Mouse (Mus musculus) ES-E14 (cell line): ENCODE results near the gene Tulp2. TPM values are rescaled to one million over a fixed set of nuclear protein-coding genes. Genes with fewer than 3 reads are reported as not detected.
A peak's percentile ranks its signal among the peaks of the same experiment; 100 is the strongest.
"Not testable (repeated sequence)": the region's sequence is repeated elsewhere in the genome, so short reads cannot be mapped to it uniquely, and the experiment has no call there.

Experiments used
- DNase-seq: peaks from one replicate; pipeline ENCODE4 v3.0.0-alpha.2; 2013; ENCODE audit warnings: low read depth, low spot score
- H3K27ac ChIP-seq: 2 replicates; pipeline ENCODE4 v1.5.1; 2012; ENCODE audit warnings: low read depth, mild to moderate bottlenecking, low read length, moderate library complexity, mixed read lengths; ENCODE audit not compliant: poor library complexity, insufficient read depth, severe bottlenecking
- H3K36me3 ChIP-seq: 2 replicates; pipeline ENCODE4 v1.6.1; 2012; ENCODE audit warnings: mild to moderate bottlenecking, low read length, moderate library complexity, mixed read lengths; ENCODE audit not compliant: control insufficient read depth, poor library complexity, insufficient read depth, severe bottlenecking
- H3K4me1 ChIP-seq, 2 experiments: fragments of 150-350 bp in 1 of 2; sonication (generic) in 1 of 2; 2 replicates each; pipeline ENCODE4 v1.6.1; 2012; ENCODE audit warnings: low read length in 2 of 2, mild to moderate bottlenecking in 1 of 2, mixed read lengths in 1 of 2; ENCODE audit not compliant: control insufficient read depth in 2 of 2, insufficient read depth in 2 of 2, poor library complexity in 1 of 2
- H3K4me3 ChIP-seq, 2 experiments: fragments of 150-350 bp in 1 of 2; sonication (generic) in 1 of 2; 2 replicates each; pipeline ENCODE4 v1.5.1; 2012; ENCODE audit warnings: low read length in 2 of 2, low read depth in 1 of 2, mild to moderate bottlenecking in 1 of 2, mixed read lengths in 1 of 2; ENCODE audit not compliant: insufficient read depth in 1 of 2, poor library complexity in 1 of 2, severe bottlenecking in 1 of 2
- H3K9ac ChIP-seq: 2 replicates; pipeline ENCODE4 v1.6.1; 2012; ENCODE audit warnings: low read depth, mild to moderate bottlenecking, low read length, mixed read lengths; ENCODE audit not compliant: poor library complexity, insufficient read depth, severe bottlenecking
- H3K9me3 ChIP-seq: fragments of 150-350 bp; sonication (generic); 2 replicates; pipeline ENCODE4 v1.6.1; 2012; ENCODE audit warnings: low read depth, mild to moderate bottlenecking, low read length; ENCODE audit not compliant: control insufficient read depth, insufficient read depth
- CHD2 ChIP-seq: IDR thresholded peaks from 2 replicates; pipeline ENCODE4 v1.6.1; 2014; ENCODE audit warnings: mild to moderate bottlenecking, low read depth, low read length, inconsistent platforms
- HCFC1 ChIP-seq: IDR thresholded peaks from 2 replicates; pipeline ENCODE4 v1.6.1; 2012; ENCODE audit warnings: low read length, inconsistent platforms, borderline replicate concordance; ENCODE audit not compliant: insufficient read depth
- MAFK ChIP-seq: IDR thresholded peaks from 2 replicates; pipeline ENCODE4 v1.6.1; 2014; ENCODE audit warnings: mild to moderate bottlenecking, low read depth, low read length, inconsistent platforms; ENCODE audit not compliant: insufficient read depth
- ZC3H11A ChIP-seq: IDR thresholded peaks from 2 replicates; pipeline ENCODE4 v1.6.1; 2012; ENCODE audit warnings: low read depth, mild to moderate bottlenecking, inconsistent platforms, low read length, borderline replicate concordance
- ZNF384 ChIP-seq: IDR thresholded peaks from 2 replicates; pipeline ENCODE4 v1.6.1; 2012; ENCODE audit warnings: low read depth, low read length, inconsistent platforms
- in situ Hi-C, 2 experiments: fragments of 600-800 bp; cut with MboI; formaldehyde crosslinking; loops; one replicate each; pipeline ENCODE4 v1.15.1; 2025; ENCODE audit warnings: low sequenced_read_pairs in 2 of 2, inconsistent platforms in 1 of 2; ENCODE audit not compliant: unreplicated experiment in 2 of 2
- total RNA-seq: library from RNA; depleted of rRNA; stranded (reverse); fragments of 300-350 nt; gene quantifications from 2 replicates; pipeline ENCODE4 v1.2.3, GENCODE M21; 2012

The Tulp2 gene
- total RNA-seq, 1 experiment = 2.6 TPM

GRCm38 (mm10) chr7:45477003-45477402, 4.7 kb upstream of the Tulp2 start:
- peaks cover 2 to 8% of the 10 kb centered on the region in 2 experiments; a peak in 2 of 4 replicates for H3K4me1 ChIP-seq
- TF ChIP-seq HCFC1 (no peak), ZC3H11A (no peak), ZNF384 (no peak), MAFK (no peak), CHD2 (no peak)
- H3K9me3 ChIP-seq = no peaks in the 10 kb centered on the region
- H3K4me3 ChIP-seq = no peak overlapping the region
- H3K9ac ChIP-seq = no peak overlapping the region
- no peak for DNase-seq
- H3K27ac ChIP-seq = no peak overlapping the region
- in situ Hi-C loops = loop anchor here in 1 of 2 experiments (10.0 kb wide), 1 partner anchor 118 kb away; no protein-coding TSS in a partner anchor
- peaks cover 11% of the 10 kb centered on the region; the same call in 1 of the 2 replicates for H3K36me3 ChIP-seq

GRCm38 (mm10) chr7:45478774-45479173, 2.9 kb upstream of the Tulp2 start:
- Histone ChIP-seq H3K27ac (no peak overlapping the region), H3K4me3 (no peak overlapping the region), H3K4me1 (peaks cover 2 to 8% of the 10 kb centered on the region in 2 experiments; a peak in 2 of 4 replicates), H3K9ac (peak overlapping the region; percentile 5; the same call in 1 of the 2 replicates), H3K36me3 (peaks cover 11% of the 10 kb centered on the region; the same call in 1 of the 2 replicates), H3K9me3 (no peaks in the 10 kb centered on the region)
- no peak for DNase-seq
- TF ChIP-seq ZNF384 (no peak), HCFC1 (no peak), MAFK (no peak), CHD2 (no peak), ZC3H11A (no peak)
- in situ Hi-C loops = loop anchor here in 1 of 2 experiments (10.0 kb wide), 1 partner anchor 116 kb away; no protein-coding TSS in a partner anchor

- H3K9me3 ChIP-seq, H3K4me3 ChIP-seq, H3K4me1 ChIP-seq, H3K27ac ChIP-seq, H3K9ac ChIP-seq, DNase-seq, in situ Hi-C loops: not testable (repeated sequence)
- peaks cover 12% of the 10 kb centered on the region; the same call in 1 of the 2 replicates for H3K36me3 ChIP-seq
Observed at GRCm38 (mm10) chr7:45480310-45480709, 1.4 kb upstream of the Tulp2 start.

- Histone ChIP-seq H3K9me3 (no peaks in the 10 kb centered on the region), H3K27ac (no peak overlapping the region), H3K4me1 (peaks cover 1 to 8% of the 10 kb centered on the region in 2 experiments; a peak in 1 of 4 replicates), H3K9ac (no peak overlapping the region), H3K36me3 (peaks cover 15% of the 10 kb centered on the region; the same call in 1 of the 2 replicates), H3K4me3 (no peak overlapping the region)
- DNase-seq = no peak
- in situ Hi-C loops = no loop called here
- no peak for TF ChIP-seq HCFC1
- no peak for TF ChIP-seq ZC3H11A
- TF ChIP-seq ZNF384 = no peak
- no peak for TF ChIP-seq MAFK
- TF ChIP-seq CHD2 = no peak
Observed at GRCm38 (mm10) chr7:45482166-45482565, 489 bp downstream of the Tulp2 start.

- H3K27ac ChIP-seq, H3K4me3 ChIP-seq, DNase-seq, H3K9ac ChIP-seq, in situ Hi-C loops, H3K36me3 ChIP-seq, H3K9me3 ChIP-seq: not testable (repeated sequence)
- H3K4me1 ChIP-seq = peaks cover 2 to 11% of the 10 kb centered on the region in 2 experiments; a peak in 2 of 4 replicates
Observed at GRCm38 (mm10) chr7:45484985-45485384, 3.3 kb downstream of the Tulp2 start.
